Mouse (Mus musculus): ENCODE measurements around the gene Bloc1s5. TPM values are rescaled to one million over a fixed set of nuclear protein-coding genes. Genes with fewer than 3 reads are reported as not detected.

The Bloc1s5 gene
- total RNA-seq, 1 experiment from 2014 or later, result 6.2 TPM

GRCm38 (mm10) chr13:38582768-38583167, 52.1 kb downstream of the Bloc1s5 start:
- ATAC-seq (ENCODE audit: extremely low read depth, insufficient number of reproducible peaks, low FRiP score, poor library complexity, severe bottlenecking), result no peak

- peak; percentile 45; the same call in 1 of the 2 replicates for ATAC-seq (ENCODE audit: extremely low read depth, insufficient number of reproducible peaks, low FRiP score, poor library complexity, severe bottlenecking)
These were observed 54.1 kb downstream of the Bloc1s5 start for GRCm38 (mm10) chr13:38580601-38581457.

- ATAC-seq (ENCODE audit: extremely low read depth, insufficient number of reproducible peaks, low FRiP score, poor library complexity, severe bottlenecking), result no peak
These were observed 54.8 kb downstream of the Bloc1s5 start for GRCm38 (mm10) chr13:38579971-38580600.

- no peak for ATAC-seq (ENCODE audit: extremely low read depth, insufficient number of reproducible peaks, low FRiP score, poor library complexity, severe bottlenecking)
These were observed 60.2 kb downstream of the Bloc1s5 start for GRCm38 (mm10) chr13:38574668-38575067.

- no peak for ATAC-seq (ENCODE audit: extremely low read depth, insufficient number of reproducible peaks, low FRiP score, poor library complexity, severe bottlenecking)
These were observed 61.6 kb downstream of the Bloc1s5 start for GRCm38 (mm10) chr13:38573281-38573680.

- no peak for ATAC-seq (ENCODE audit: extremely low read depth, insufficient number of reproducible peaks, low FRiP score, poor library complexity, severe bottlenecking)
These were observed 69.7 kb downstream of the Bloc1s5 start for GRCm38 (mm10) chr13:38565245-38565644.

GRCm38 (mm10) chr13:38554611-38555010, 80.3 kb downstream of the Bloc1s5 start:
- ATAC-seq (ENCODE audit: extremely low read depth, insufficient number of reproducible peaks, low FRiP score, poor library complexity, severe bottlenecking), result no peak

- no peak for ATAC-seq (ENCODE audit: extremely low read depth, insufficient number of reproducible peaks, low FRiP score, poor library complexity, severe bottlenecking)
These were observed 80.7 kb downstream of the Bloc1s5 start for GRCm38 (mm10) chr13:38554210-38554609.

GRCm38 (mm10) chr13:38548681-38549080, 86.2 kb downstream of the Bloc1s5 start:
- ATAC-seq (ENCODE audit: extremely low read depth, insufficient number of reproducible peaks, low FRiP score, poor library complexity, severe bottlenecking), result no peak

GRCm38 (mm10) chr13:38547717-38548116, 87.2 kb downstream of the Bloc1s5 start:
- no peak for ATAC-seq (ENCODE audit: extremely low read depth, insufficient number of reproducible peaks, low FRiP score, poor library complexity, severe bottlenecking)

GRCm38 (mm10) chr13:38546754-38547153, 88.2 kb downstream of the Bloc1s5 start:
- ATAC-seq (ENCODE audit: extremely low read depth, insufficient number of reproducible peaks, low FRiP score, poor library complexity, severe bottlenecking), result peak; percentile 61; the same call in 1 of the 2 replicates

GRCm38 (mm10) chr13:38545460-38545859, 89.4 kb downstream of the Bloc1s5 start:
- no peak for ATAC-seq (ENCODE audit: extremely low read depth, insufficient number of reproducible peaks, low FRiP score, poor library complexity, severe bottlenecking)

GRCm38 (mm10) chr13:38544769-38545445, 90.0 kb downstream of the Bloc1s5 start:
- ATAC-seq (ENCODE audit: extremely low read depth, insufficient number of reproducible peaks, low FRiP score, poor library complexity, severe bottlenecking), result no peak

- ATAC-seq (ENCODE audit: extremely low read depth, insufficient number of reproducible peaks, low FRiP score, poor library complexity, severe bottlenecking), result no peak
These were observed 91.3 kb downstream of the Bloc1s5 start for GRCm38 (mm10) chr13:38543455-38544125.

Other genes starting within 250 kb of the Bloc1s5 start
- gene Txndc5, start 106.3 kb downstream of the Bloc1s5 start, total RNA-seq (2017), result 61.5 and 69.4 TPM in 2 replicates
- 11.9 and 15.1 TPM in 2 replicates for gene Eef1e1, start 23.9 kb upstream of the Bloc1s5 start, total RNA-seq (2017)

All from neutrophil, adult 5-6 weeks (primary cell).